Mouse (Mus musculus) urinary bladder, postnatal 4 days (tissue): Measurements from ENCODE around the gene Pvr.
"Not testable (repeated sequence)": the region's sequence is repeated elsewhere in the genome, so short reads cannot be mapped to it uniquely, and the experiment has no call there.

ENCODE experiments used
- DNase-seq, 2 experiments: peaks; one replicate each; pipeline ENCODE4 v3.0.0; 2021 to 2022; ENCODE audit warnings: low spot score in 2 of 2

Pvr gene

DNA sequence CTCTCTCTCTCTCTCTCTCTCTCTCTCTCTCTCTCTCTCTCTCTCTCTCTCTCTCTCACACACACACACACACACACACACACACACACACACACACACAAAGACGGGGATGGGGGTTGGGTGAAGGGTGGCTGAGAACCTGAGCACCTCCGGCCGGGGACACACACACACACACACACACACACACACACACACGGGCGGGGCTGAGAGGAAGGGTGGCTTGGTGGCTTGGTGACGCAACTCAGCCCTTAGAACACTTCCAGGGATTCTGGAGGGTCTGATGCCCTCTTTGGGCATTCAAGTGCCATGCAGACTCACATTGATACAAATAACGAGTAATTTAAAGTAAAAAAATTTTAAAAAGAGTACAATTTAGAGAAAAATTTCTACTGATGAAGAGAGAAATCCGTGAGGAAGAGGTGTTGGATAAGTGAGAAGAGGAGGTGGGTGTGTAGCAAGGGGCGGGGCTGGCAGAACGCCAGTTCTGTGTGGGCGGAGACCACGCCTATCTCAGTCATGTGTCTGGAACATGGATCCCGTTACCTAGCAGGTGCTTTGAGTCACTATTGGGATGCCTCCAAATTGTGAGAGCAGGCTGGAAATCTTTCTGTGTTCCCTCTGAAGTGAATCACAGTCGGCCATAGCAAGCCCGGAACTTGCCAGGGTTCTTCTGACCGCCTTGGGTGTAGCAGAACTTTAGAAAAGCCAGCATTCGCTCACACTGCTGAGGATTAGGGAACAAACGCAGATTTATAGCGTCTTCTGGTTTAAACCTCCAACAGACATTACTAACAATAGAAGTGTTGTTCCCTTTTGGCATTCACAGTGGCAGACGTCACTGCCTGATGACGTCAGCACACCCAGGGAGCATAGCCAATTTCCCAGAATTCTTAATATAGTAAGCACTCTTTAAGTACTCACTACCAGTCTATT lies 12.2 kb upstream of the Pvr start:
- peak; percentile 49 to 75 for DNase-seq

DNA sequence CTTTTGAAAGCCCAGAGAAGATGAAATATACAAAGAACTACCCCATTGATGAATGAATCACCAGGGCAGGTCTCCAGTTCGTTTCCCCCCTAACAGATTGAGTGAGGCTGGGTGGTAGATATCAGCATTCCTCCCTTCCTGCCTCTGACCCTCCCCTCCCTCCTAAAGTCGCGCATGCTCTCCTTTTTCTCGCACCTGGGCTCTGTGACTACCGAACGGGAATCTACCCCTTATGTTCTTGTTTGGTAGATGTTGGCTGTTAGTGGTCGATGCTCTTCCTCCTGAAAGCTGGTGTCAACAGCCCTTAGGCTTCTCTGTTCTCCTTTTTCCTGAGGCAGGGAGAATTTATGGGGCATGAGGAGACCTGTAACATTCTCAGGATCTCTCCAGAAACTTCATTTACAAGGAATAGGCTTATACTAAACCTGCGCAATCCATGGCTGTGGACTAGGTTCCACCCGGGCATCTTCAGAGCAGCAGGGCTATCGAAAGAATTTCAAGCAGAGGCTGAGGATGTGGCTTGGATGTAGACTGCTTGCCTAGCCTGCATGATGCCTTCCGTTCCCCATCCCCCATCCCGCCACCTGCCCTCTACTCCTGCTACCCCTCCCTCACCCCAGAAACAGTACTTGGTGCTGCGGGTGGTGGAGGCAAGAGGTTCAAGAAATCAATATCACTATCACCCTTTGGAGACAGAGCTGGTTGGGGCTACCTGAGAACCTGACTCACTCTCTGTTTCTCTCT lies 11.3 kb upstream of the Pvr start:
- DNase-seq = no peak

DNA sequence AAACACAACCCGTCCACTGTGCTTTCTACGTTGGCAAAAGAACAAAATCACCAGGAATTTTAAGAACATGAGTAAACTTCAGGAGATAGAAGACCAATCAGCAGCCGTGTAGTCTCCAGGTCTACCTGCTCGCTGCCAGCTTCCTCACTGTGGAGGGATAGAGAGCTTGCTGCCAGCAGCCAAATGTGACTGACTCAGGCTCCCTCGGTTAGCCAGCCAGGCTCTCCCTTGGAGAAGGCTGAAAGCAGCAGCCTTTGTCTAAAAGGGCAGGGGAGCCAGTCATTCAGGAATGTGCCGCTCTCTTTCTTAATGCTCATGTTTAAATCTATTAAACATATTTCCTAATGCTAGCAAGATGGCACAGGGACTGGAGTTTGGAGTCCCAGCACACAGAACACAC lies 9.5 kb upstream of the Pvr start:
- DNase-seq = not testable (repeated sequence)

DNA sequence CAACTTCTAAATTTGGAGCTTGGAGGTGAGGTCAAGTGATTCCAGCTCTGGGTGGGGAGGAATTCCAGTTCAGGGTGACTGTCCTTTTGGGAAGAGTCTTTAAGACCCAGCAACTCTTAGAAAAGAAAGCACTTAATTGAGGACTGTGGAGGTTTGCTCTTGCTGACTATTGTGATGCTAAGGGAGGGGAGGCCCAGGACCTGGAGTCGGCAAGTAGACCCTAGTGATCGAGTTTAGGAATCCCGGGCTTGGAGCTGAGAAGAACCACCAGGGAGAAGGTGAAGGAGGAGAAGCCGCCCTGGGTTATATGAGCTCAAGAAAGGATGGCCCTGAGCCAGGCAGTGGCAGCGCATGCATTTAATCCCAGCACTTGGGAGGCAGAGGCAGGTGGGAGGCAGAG lies 7.5 kb upstream of the Pvr start:
- no peak for DNase-seq

DNA sequence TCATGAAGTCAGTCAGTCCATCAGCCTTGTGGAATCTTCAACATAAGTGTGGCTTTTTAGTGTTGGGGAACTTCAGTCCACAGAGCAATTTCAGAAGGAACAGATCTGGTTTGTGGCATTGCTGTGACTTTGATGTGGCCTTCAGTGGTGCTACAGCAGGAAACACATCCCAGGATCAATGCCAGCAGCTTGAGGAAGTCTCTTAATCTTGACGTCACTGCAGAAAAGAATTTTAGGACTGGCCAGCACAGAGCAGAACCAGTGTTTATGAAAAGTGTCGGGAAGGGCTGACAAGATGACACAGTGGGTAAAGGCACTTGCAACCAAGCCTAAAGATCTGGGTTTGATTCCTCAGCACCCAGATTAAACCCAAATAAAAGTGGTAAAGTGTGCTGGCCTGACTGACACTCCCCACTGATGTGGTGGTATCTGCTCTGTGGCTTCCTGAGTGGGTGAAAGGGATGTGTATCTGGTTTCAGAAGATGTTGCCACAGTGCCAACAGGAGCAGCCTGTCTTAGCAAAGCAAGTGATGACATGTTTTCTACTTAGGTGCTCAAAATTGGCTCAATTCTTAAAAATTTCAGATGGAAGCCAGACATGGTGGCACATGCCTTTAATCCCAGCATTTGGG lies 6.0 kb upstream of the Pvr start:
- no peak for DNase-seq

DNA sequence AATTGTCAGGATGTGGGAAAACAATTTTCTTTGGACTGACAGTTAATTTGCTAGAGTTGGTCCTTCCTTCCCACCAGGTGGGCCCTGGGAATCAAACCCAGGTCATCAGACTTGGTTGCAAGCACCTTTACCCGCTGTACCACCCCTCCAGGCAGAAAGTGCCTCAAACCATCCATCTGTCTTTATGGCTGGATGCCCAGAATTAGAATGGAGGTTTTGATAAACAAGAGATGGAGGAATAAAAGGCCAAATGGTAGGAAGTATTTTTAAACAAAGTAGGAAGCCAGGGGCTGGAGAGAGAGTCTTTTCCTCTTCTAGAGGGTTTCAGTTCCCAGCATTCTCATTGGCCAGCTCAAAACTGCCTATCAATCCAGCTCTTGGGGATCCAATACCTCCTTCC lies 4.4 kb upstream of the Pvr start:
- DNase-seq = no peak

DNA sequence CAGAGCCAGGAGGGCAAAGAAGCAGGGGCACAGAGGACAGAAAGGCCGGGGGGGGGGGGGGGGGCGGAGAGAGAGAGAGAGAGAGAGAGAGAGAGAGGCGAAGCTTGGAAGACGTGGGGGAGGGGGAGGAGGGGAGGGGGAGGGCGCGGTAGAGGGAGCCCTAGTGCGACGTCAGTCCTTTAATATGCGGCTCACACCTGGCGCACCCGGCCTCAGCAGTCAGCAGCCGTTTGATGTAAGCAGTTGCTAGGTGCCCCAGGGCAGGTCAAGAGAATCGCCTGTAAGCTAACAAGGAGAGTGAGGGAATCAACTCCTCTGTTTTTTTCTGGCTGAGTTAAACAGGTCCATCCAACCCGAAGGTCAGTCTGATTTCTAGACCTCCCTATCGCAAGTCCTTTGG lies 2.8 kb upstream of the Pvr start:
- no peak for DNase-seq

DNA sequence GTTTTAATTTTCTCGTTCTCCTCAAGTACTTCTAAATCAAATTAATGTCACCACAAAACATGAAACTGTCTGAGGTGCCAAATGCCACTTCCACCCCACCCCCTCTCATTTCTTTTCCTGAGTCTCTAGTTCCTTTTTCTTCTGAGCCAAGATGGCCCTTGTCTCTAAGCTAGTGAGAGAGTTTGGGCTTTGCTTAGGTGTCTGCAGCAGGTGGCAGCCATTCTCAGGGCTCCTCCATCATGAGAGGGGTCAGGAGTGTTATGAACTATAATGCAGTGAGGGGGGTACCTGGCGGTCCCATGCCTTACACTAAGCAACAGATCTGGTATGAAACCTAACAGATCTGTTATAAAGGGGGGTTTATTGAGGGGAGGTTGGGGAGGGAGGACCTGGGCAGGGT lies 2.4 kb upstream of the Pvr start:
- DNase-seq = no peak

DNA sequence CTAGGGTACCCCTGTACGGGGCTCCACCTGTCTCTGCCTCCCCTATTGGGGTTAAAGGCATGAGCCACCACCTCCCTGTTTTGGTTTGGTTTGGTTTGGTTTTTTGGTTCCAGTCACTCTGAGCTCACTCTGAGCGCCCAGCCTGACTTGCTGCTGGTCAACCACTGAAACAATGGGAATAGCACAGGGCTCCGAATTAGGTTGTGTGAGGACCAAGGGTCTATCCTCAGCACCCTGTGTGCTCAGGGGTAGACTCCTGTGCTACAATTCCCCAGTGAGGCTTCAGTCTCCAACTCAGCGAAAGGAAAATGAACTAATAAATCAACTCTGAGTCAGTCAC lies 824 bp downstream of the Pvr start:
- DNase-seq = no peak

DNA sequence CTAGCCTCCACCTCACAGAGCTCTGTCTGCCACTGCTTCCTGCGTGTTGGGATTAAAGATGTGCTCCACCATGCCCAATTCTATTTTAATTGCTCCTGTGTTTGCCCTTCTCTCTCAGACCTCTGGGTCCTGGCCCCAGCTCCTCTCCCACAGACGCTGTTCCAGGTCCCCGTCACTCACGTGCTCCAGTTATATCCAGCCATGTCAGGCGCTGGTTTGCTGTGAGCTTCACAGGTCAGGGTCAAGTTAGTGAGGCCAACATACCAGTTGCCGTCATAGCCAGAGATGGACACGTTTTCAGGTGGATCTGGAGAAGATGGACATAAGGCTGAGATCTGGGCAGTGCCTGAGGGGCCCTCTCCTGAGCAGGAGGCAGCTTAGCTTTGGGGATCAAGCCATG lies 6.4 kb downstream of the Pvr start:
- no peak for DNase-seq

DNA sequence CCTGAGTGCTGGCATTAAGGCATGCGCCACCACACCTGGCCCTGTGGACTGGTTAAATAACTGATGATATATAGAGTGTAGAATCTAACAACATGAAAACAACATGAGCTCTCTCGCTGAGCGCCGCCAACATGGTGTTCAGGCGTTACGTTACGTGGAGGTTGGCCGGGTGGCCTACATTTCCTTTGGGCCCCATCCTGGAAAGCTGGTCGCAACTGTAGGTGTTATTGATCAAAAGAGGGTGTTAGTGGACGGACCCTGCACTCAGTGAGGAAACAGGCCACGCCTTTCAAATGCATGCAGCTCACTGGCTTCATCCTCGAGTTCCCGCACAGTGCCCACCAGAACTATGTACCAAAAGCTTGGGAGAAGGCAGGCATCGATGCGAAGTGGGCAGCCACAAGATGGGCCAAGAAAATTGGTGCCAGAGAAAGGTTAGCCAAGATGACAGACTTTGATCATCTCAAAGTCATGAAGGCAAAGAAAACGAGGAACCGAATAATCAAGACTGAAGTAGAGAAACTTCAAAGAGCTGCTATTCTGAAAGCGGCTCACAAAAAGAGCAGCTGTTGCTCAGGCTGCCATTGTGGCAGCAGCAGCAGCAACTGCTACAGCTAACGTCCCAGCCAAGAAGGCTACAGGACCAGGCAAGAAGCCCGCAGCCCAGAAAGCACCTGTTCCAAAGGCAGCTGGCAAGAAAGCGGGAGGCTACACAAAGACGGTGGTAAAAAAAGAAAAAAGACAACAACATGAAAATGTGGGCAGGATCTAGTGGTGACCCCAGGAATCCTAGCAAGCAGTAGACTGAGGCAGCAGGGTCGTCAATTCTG lies 9.1 kb downstream of the Pvr start:
- DNase-seq = no peak

DNA sequence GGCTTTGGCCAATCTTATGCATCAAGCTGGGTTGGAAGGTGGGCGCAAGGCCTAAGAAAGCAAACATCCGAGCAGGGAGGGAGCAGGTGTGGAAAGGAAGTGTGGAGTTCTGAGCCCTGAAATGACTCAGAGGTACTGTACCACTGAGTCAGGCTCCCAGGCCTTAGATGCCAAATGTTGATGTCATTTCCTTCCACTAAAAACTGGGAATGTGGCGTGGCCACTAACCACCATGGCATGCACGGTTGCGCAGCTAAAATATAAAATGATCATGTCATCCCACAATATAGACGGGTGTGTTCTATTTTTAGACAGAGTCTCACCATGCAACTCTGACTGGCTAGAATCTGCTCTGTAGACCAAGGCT lies 9.7 kb downstream of the Pvr start:
- no peak for DNase-seq

DNA sequence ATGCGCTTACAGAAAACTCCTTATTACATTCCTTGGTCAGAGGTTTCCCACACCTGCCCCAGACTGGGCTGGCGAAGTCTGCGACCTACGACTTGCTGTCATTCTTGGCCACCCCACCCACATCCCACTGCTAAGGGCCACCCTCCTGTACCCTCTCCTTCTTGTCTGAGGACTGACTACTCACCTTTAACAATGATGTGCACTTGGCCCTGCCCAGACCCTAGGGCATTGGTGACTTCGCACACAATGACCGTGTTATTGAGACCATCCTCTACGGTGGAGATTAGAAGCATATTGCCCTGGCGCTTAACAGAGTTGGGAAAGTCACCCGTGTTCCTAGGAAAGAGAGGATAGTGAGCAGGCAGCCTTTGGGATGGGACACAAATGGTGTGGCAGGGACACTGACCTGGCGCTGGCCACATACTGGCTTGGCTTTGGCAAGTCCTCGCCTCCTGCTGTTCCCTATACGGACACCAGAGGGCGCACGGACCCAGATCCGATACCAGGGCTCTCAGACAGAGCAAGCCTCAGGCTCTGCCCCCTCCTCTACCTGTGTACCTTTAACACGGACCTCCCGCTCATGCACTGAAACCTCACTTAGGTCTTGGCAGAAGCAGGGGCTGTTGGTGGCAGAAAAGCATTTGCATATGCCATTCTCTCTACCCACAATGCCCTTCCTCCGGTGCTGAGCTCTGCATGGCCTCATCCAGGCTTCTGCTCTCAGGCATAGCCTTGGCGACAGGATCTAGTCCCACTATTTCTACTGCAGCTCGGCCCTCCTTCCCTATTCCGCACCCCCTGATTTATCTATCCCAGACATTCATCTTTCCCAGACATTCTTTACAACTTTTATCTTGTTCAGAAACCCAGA lies 10.3 kb downstream of the Pvr start:
- peak; percentile 51 to 86 for DNase-seq

DNA sequence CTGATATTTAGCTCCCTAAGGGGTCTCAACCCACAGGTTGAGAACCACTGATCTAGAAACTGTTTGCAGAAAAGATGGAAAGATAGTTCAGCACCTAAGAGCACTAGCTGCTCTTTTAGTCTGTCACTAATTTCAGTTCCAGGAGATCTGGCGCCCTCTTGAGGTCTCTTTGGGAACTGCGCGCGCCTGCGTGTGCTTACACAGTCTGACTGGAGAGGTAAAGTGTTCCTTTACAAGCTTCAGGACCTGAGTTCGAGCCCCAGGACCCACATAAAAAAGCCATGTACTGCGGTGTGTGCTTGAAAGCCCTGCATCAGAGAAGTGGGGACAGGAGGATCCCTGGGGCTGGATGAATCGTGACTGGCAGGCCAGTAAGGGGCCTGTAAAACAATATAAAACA lies 31.1 kb downstream of the Pvr start:
- peak in 1 of 2 experiments; percentile 76 for DNase-seq

DNA sequence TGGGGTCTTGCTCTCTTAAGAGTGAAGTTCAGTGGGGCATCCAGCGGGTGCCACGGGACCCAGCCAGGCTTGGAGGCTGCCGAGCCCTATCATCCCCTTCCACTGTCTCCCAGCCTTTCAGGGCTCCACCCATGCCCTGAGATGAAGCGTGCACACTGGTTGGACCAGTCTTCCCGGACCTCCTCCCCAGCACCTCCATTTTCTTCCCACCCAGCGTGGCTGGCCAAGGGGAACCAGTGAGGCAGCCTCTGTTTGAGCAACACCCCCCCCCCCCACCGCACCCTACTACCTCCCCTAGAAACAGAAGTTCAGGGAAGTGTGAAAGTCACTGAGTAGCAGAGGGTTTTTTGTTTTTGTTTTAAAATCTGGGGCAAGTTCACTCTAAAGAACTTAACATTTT lies 33.1 kb downstream of the Pvr start, which contains the start of gene Ceacam19:
TSS of gene Ceacam19 (minus strand) at position 117 of the 400 bp plus-strand sequence.
- no peak for DNase-seq

DNA sequence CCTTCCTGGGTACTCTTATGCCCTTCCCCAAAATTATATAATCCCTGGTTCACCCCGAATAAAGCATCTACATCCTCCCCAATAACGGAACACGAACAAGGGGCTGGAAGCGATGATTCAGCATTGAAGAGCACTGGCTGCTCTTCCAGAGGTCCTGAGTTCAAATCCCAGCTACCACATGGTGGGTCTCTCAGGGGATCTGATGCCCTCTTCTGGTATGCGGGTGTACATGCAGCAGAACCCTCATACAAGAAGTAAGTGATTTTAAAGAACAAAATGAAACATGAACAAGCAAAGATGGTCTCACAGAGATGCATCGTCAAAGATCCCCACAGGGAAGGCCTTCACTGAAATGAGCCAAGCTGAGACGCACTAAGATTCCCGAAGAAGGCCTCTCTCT lies 40.2 kb downstream of the Pvr start:
- no peak for DNase-seq

DNA sequence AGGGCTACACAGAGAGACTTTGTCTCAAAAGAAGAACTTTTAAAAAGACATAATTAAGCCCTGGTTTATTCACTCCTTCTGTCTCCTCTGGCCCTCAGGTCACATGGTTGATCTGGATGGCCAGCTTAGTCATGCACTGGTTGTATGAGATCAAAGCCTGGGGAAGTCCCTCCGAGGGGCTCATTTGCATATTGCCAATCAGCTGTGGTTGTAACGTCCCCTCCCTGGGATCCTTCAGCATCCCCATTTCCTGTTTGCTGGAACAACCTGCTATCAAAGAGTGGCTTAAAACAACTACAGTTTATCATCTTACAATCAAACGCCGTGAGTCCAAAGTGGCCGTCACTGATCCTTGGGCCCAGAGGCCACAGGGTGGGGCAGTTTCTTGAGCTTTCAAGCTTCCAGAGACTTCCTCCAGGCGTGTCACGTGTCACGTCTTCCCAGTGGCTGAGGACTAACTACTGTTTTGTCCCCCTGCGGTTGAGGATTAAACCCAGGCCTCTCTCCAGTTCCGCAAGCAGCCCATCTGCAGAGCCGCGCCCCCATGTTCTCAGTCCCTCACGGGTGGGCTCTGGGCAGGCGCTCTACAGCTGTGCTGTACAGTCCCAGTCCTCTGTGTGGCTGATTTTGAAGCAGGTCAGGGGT lies 44.1 kb downstream of the Pvr start:
- DNase-seq = no peak

DNA sequence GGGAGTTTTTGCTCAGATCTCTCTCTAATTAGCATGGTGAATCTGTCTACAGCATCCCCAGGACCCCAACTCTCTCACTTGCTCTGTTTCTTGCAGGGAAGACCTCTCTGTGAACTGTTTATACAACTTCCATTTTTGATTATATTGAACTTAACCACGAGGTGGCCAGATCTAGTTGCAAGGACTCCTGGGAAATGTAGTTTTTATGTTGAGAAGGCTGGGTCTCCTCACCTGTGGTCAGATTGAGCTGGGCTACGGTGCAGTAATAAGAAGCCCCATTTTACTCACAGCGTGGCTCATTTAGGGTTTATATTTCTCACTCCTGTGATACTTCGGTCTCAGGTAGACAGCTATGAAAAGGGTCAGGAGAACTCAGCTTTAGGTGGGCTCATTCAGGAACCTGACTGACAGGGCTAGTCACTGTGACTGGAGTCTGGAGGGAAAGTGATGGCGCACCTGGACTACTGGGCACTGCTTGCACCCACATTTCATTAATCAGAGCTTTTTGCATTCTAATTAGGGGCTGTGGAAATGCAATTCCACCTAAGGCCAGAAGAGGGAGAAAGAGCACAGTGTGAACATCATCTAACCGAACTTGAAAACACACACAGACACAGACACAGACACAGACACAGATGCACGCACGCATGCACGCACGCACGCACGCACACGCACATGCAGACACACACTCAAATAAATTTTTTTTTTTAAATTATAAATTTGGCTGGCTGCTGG lies 44.8 kb downstream of the Pvr start:
- DNase-seq = no peak

DNA sequence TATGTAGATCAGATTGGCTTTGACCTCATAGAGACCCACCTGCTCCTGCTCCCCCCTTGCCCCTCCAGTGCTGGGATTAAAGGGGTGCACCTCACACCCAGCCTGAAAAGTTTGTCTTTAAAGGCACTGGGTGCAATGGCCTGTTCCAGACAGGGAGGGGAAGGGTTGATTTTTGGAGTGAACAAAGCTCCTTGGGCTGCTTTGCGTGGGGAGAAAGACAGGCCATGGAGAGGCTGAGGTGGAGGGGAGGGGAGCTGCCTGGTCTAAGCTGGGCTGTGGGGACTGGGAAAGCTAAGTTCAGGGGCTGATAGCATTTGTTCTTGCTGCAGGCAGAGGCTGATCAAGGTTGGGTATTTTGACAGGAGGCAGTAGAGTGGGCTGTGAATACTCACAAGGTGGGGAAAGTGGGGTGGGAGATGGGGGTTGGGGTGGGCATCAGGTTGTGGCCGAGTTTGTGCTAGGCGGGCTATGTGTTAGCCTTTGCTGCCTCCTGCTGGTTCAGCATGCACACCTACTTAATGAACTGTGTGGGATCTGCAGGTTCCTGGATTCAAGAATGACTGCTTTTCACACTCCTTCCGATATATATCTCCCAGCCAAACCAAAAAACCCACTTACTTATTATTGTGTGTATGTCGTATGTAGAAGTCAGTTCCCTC lies 48.9 kb downstream of the Pvr start:
- DNase-seq = no peak
